18 mouse cellular contexts compared by ENCODE assay signal in genomic region chr10:119756271-119756670, GRCm38 (mm10).
DNase-seq lines count a peak whose midpoint lies in the region; ATAC-seq lines count a peak whose summit lies in the region.
"Had no signal": no experiment of that assay in that cellular context is flagged by ENCODE, and none has a peak within 500 bp of the region (broad histone marks: within the 10 kb centered on the region; RNA-seq: fewer than 3 reads in every experiment).

No protein-coding gene starts in this region.

- no peak for ATAC-seq in megakaryocyte, adult 5-6 weeks (ENCODE audit: poor library complexity, severe bottlenecking)
- ATAC-seq: forebrain, embryonic 15.5 days; hindbrain, embryonic 16.5 days; intestine, embryonic 15.5 days had no signal

- DNase-seq in cerebellum, postnatal 10 days: peak; percentile 23 to 34
- DNase-seq in cerebellum, postnatal 36 days: no peak
- peak; percentile 51 for DNase-seq in adrenal gland, postnatal 10 days
- DNase-seq in adrenal gland, postnatal 36 days: peak; percentile 34 to 54
- no peak for DNase-seq in ovary, postnatal 10 days (ENCODE audit: low spot score)
- DNase-seq: cerebellum, adult 18-20 months; cerebellum, adult 9-10 months; cerebellum, postnatal 25 days; embryo, embryonic 11 days; gastrocnemius, postnatal 25 days; heart, adult 18-20 months; heart, postnatal 10 days; heart, postnatal 36 days; kidney, adult 11 months had no signal

Comparison
In these comparisons a context has a peak if more than half of its experiments do, and no peak if none do; other contexts are left out.
1. DNase-seq: peak in cerebellum, postnatal 10 days (2 of 2), adrenal gland, postnatal 10 days (single experiment) and adrenal gland, postnatal 36 days (2 of 2); none in cerebellum, postnatal 36 days (0 of 2) and ovary, postnatal 10 days (single experiment).